In the genomic region with DNA sequence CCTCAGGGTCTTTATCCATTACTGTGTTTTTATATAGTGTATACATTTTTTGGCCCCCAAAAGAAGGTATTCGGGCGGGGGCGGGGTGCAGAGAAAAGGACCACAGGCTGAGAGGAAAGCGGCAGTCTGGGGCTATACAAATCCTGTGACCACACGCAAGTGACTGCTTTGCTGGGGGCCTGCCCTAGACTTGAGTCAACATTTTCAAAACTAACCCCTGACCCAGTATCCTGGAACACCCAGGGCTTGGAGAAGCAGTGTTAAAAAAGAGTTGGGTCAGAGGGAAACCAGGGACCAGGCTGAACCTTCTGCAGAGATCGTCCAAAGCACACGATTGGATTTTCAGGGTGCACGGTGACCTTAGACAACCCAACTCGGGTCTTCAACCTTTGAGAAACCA, we compare ENCODE assay signal across 33 mouse cellular contexts. TPM values are rescaled to one million over a fixed set of nuclear protein-coding genes. Genes with fewer than 3 reads are reported as not detected.
DNase-seq lines count a peak whose midpoint lies in the region; ATAC-seq lines count a peak whose summit lies in the region.
"Had no signal": no experiment of that assay in that cellular context is flagged by ENCODE, and none has a peak within 500 bp of the region (broad histone marks: within the 10 kb centered on the region; RNA-seq: fewer than 3 reads in every experiment).

No protein-coding gene starts in this region.

- H3K27me3 ChIP-seq in midbrain, embryonic 16.5 days (ENCODE audit: control insufficient read depth, insufficient read depth, low read depth, low read length) = no peaks in the 10 kb centered on the region
- H3K27me3 ChIP-seq: forebrain, embryonic 13.5 days; hindbrain, embryonic 12.5 days; hindbrain, embryonic 15.5 days had no signal

- ATAC-seq in midbrain, embryonic 16.5 days = no peak
- ATAC-seq: activated CD4-positive, CD25-positive, alpha-beta regulatory T cell, adult 4 months; CD4-positive, CD25-positive, alpha-beta regulatory T cell, adult 4 months; forebrain, embryonic 13.5 days; forebrain, embryonic 16.5 days; intestine, postnatal 0 days had no signal

- H3K9ac ChIP-seq in midbrain, embryonic 16.5 days (ENCODE audit: low read depth, low read length) = no peak overlapping the region
- H3K9ac ChIP-seq: forebrain, embryonic 13.5 days; hindbrain, embryonic 12.5 days; hindbrain, embryonic 15.5 days had no signal

- peak; percentile 17 for DNase-seq in adrenal gland, postnatal 10 days
- DNase-seq in adrenal gland, postnatal 25 days = no peak
- DNase-seq in lung, postnatal 10 days = peak; percentile 10
- no peak for DNase-seq in lung, postnatal 25 days (ENCODE audit: low spot score)
- DNase-seq in adrenal gland, postnatal 14 days = peak; percentile 15
- DNase-seq in thymus, postnatal 10 days (ENCODE audit: low spot score in 2 of 2) = no peak
- DNase-seq: cerebellum, adult 11-12 months; cerebellum, adult 8-10 months; gastrocnemius, postnatal 36 days; heart, adult 11 months had no signal

- no peaks in the 10 kb centered on the region for H3K9me3 ChIP-seq in midbrain, embryonic 16.5 days (replicated peaks; ENCODE audit: control insufficient read depth, low read length, poor library complexity, severe bottlenecking)
- H3K9me3 ChIP-seq: forebrain, embryonic 10.5 days; forebrain, embryonic 13.5 days; hindbrain, embryonic 12.5 days; hindbrain, embryonic 15.5 days had no signal

- H3K27ac ChIP-seq in midbrain, embryonic 16.5 days (ENCODE audit: low read length) = no peak overlapping the region
- H3K27ac ChIP-seq: forebrain, embryonic 10.5 days; forebrain, embryonic 13.5 days; hindbrain, embryonic 12.5 days; hindbrain, embryonic 15.5 days had no signal

- H3K4me2 ChIP-seq in midbrain, embryonic 16.5 days (ENCODE audit: low read length) = no peak overlapping the region
- H3K4me2 ChIP-seq: forebrain, embryonic 13.5 days; heart, embryonic 11.5 days; hindbrain, embryonic 12.5 days; hindbrain, embryonic 15.5 days had no signal

- no peak overlapping the region for H3K4me3 ChIP-seq in midbrain, embryonic 16.5 days (ENCODE audit: low read depth, low read length)
- H3K4me3 ChIP-seq: forebrain, embryonic 10.5 days; forebrain, embryonic 13.5 days; hindbrain, embryonic 12.5 days; hindbrain, embryonic 15.5 days had no signal

- WGBS in midbrain, embryonic 16.5 days = 83% methylated on average over 9 of the region's 9 CpGs

- H3K36me3 ChIP-seq in midbrain, embryonic 16.5 days (ENCODE audit: control insufficient read depth, insufficient read depth, low read length) = no peaks in the 10 kb centered on the region
- H3K36me3 ChIP-seq: forebrain, embryonic 10.5 days; hindbrain, embryonic 12.5 days; hindbrain, embryonic 15.5 days had no signal

- no peaks in the 10 kb centered on the region for H3K4me1 ChIP-seq in midbrain, embryonic 16.5 days (ENCODE audit: control insufficient read depth, insufficient read depth, low read length)
- H3K4me1 ChIP-seq: forebrain, embryonic 10.5 days; forebrain, embryonic 13.5 days; hindbrain, embryonic 12.5 days; hindbrain, embryonic 15.5 days had no signal

RNA-seq across cellular contexts. Expression of a gene that starts 43.7 kb away (rescaled TPM):
- not detected for total RNA-seq in adrenal gland, postnatal 10 days (2021)
- not detected in 2 replicates for total RNA-seq in adrenal gland, postnatal 25 days (2021)
- not detected in 2 replicates for total RNA-seq in adrenal gland, postnatal 14 days (2021)
- polyA plus RNA-seq in midbrain, embryonic 16.5 days (2015; fragmentation: Nextera tagmentation; extraction: Ambion mirVana) = not detected in 2 replicates
- total RNA-seq: adrenal gland, postnatal 36 days; ES-E14; gastrocnemius, adult 18-20 months; gastrocnemius, postnatal 10 days; gastrocnemius, postnatal 36 days; heart, adult 8-10 months; heart, postnatal 25 days; hematopoietic stem cell, adult 5-6 weeks had no signal
- polyA plus RNA-seq: activated CD4-positive, CD25-positive, alpha-beta regulatory T cell, adult 4 months; C2C12; CD4-positive, CD25-positive, alpha-beta regulatory T cell, adult 4 months; embryonic facial prominence, embryonic 11.5 days; embryonic facial prominence, embryonic 14.5 days; forebrain, embryonic 10.5 days; forebrain, embryonic 13.5 days; forebrain, embryonic 16.5 days; heart, embryonic 11.5 days; heart, embryonic 14.5 days; heart, postnatal 0 days; hindbrain, embryonic 12.5 days; hindbrain, embryonic 15.5 days; intestine, embryonic 14.5 days; intestine, postnatal 0 days had no signal

Comparison
In these comparisons a context has a peak if more than half of its experiments do, and no peak if none do; other contexts are left out.
1. DNase-seq: peak in adrenal gland, postnatal 10 days (single experiment), lung, postnatal 10 days (single experiment) and adrenal gland, postnatal 14 days (single experiment); none in adrenal gland, postnatal 25 days (single experiment), lung, postnatal 25 days (single experiment) and thymus, postnatal 10 days (0 of 2).